Mouse (Mus musculus): ENCODE data around the gene Mrgpre. TPM values are rescaled to one million over a fixed set of nuclear protein-coding genes. Genes with fewer than 3 reads are reported as not detected.
A peak's percentile ranks its signal among the peaks of the same experiment; 100 is the strongest.

Gene Mrgpre
- total RNA-seq, 2 experiments from 2014 or later: 15.3 to 16.5 TPM

GRCm38 (mm10) chr7:143739511-143740461 lies 44.5 kb downstream of the Mrgpre start:
- intact Hi-C loops (cut with DNase I): no loop called here
- DNase-seq: peak; percentile 87

GRCm38 (mm10) chr7:143738601-143739006 lies 45.7 kb downstream of the Mrgpre start:
- DNase-seq: peak; percentile 77
- intact Hi-C loops (cut with DNase I): no loop called here

GRCm38 (mm10) chr7:143738194-143738593 lies 46.1 kb downstream of the Mrgpre start:
- intact Hi-C loops (cut with DNase I): no loop called here

GRCm38 (mm10) chr7:143733746-143734145 lies 50.6 kb downstream of the Mrgpre start:
- DNase-seq: no peak
- intact Hi-C loops (cut with DNase I): no loop called here

More at GRCm38 (mm10) chr7:143738194-143738593, 46.1 kb downstream of the Mrgpre start:
- no peak for DNase-seq

- intact Hi-C loops (cut with DNase I): no loop called here
Measured at GRCm38 (mm10) chr7:143729886-143730285, 54.4 kb downstream of the Mrgpre start.

More at GRCm38 (mm10) chr7:143729886-143730285, 54.4 kb downstream of the Mrgpre start:
- DNase-seq: no peak

Small RNA genes within 50 kb of the gene (microRNA-seq; reads per million reads assigned to microRNA genes)
- gene Gm22064: not detected

Other genes starting within 250 kb of the Mrgpre start
- gene Nap1l4, start 235.4 kb downstream of the Mrgpre start, total RNA-seq (2021): 100 to 1,000 TPM; 177 to 178 TPM
- 10 to 100 TPM; 77.5 to 91.2 TPM for gene Cars, start 184.4 kb downstream of the Mrgpre start, total RNA-seq (2021)
- under 1 TPM; 0.18 to 0.20 TPM for gene Tnfrsf26, start 155.8 kb downstream of the Mrgpre start, total RNA-seq (2021)
- 1 to 10 TPM; 5.0 to 7.7 TPM for gene Tnfrsf22, start 134.8 kb downstream of the Mrgpre start, total RNA-seq (2021)
- 1 to 10 TPM; 2.1 to 2.9 TPM for gene Tnfrsf23, start 98.6 kb downstream of the Mrgpre start, total RNA-seq (2021)
- gene Osbpl5, start 27.5 kb downstream of the Mrgpre start, total RNA-seq (2021): 10 to 100 TPM; 67.5 to 84.1 TPM
- gene Mrgprg, start 17.5 kb downstream of the Mrgpre start, total RNA-seq (2021): not detected
- 1 to 10 TPM; 4.5 to 6.1 TPM for gene Nadsyn1, start 38.3 kb upstream of the Mrgpre start, total RNA-seq (2021)
- gene Dhcr7, start 38.6 kb upstream of the Mrgpre start, total RNA-seq (2021): 10 to 100 TPM; 84.2 to 85.6 TPM
- not detected for gene Gm498, start 82.3 kb upstream of the Mrgpre start, total RNA-seq (2021)
- 100 to 1,000 TPM; 133 to 143 TPM for gene Shank2, start 217.4 kb upstream of the Mrgpre start, total RNA-seq (2021)

Measured in left cerebral cortex, postnatal 4 days (tissue).